Mouse (Mus musculus): ENCODE measurements around the gene BC005537. TPM values are rescaled to one million over a fixed set of nuclear protein-coding genes. Genes with fewer than 3 reads are reported as not detected.

BC005537 gene
- polyA plus RNA-seq, 1 experiment = 28.3 TPM

DNA sequence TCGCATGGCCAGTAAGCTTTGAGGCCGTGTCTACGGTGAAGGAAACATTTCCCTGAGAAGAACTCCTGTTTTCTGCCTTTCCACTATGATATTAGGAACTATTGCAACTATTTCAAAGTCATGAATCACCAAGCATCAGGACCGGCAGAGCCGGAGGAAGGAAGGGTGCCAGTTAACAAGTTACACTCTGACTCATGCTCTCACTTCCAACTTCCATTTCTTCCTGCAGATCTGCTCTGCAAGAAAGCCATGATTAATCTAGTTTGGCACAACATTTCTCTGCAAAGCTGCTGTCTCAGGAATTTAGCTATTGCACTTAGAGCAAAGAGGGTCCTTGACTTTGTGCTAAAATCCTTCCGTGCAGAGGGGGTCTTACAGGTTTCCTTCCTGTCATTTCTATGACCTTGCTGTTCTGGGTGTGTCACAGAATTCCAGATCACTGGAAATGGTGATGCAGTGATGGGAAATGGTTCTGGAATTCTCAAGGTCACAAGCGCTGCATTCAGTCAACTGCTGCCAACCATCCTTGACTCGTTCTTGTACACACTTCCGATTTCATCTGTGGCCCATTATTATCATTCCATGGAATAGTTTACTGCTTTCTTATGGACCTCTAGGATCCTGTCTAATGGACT is 8.9 kb upstream of the BC005537 start:
- H3K79me2 ChIP-seq (ENCODE audit: control insufficient read depth, insufficient read depth) = no peaks in the 10 kb centered on the region
- no peak overlapping the region for H3ac ChIP-seq (ENCODE audit: control insufficient read depth, insufficient read length, low read depth)
- H3K27me3 ChIP-seq (ENCODE audit: control insufficient read depth, insufficient read depth, insufficient read length) = no peaks in the 10 kb centered on the region
- no peaks in the 10 kb centered on the region for H3K36me3 ChIP-seq (ENCODE audit: control insufficient read depth, insufficient read depth)
- no peak overlapping the region for H3K4me3 ChIP-seq (ENCODE audit: insufficient read depth, poor library complexity, severe bottlenecking)
- no peaks in the 10 kb centered on the region for H3K79me3 ChIP-seq (ENCODE audit: low read depth)
- TF ChIP-seq FOSL1 (IDR thresholded peaks at IDR 0.05; ENCODE audit: insufficient read depth, low read length, poor library complexity, severe bottlenecking) = no peak
- no peak for TF ChIP-seq MYOD1 (IDR thresholded peaks at IDR 0.05; ENCODE audit: control insufficient read depth, insufficient read length, low read depth)

- no peak overlapping the region for H3ac ChIP-seq (ENCODE audit: control insufficient read depth, insufficient read length, low read depth)
- TF ChIP-seq USF1 (IDR thresholded peaks at IDR 0.05; ENCODE audit: low read depth) = no peak
- no peak for TF ChIP-seq MAX (IDR thresholded peaks at IDR 0.05)
- H3K4me3 ChIP-seq (ENCODE audit: insufficient read depth, poor library complexity, severe bottlenecking) = no peak overlapping the region
- peaks cover 10% of the 10 kb centered on the region for H3K36me3 ChIP-seq (ENCODE audit: control insufficient read depth, insufficient read depth)
- H3K79me3 ChIP-seq (ENCODE audit: low read depth) = peaks cover 22% of the 10 kb centered on the region
- H3K79me2 ChIP-seq (ENCODE audit: control insufficient read depth, insufficient read depth) = peaks cover 27% of the 10 kb centered on the region
- H3K27me3 ChIP-seq (ENCODE audit: control insufficient read depth, insufficient read depth, insufficient read length) = no peaks in the 10 kb centered on the region
Observed at GRCm38 (mm10) chr13:24798686-24799085, 2.8 kb upstream of the BC005537 start.

DNA sequence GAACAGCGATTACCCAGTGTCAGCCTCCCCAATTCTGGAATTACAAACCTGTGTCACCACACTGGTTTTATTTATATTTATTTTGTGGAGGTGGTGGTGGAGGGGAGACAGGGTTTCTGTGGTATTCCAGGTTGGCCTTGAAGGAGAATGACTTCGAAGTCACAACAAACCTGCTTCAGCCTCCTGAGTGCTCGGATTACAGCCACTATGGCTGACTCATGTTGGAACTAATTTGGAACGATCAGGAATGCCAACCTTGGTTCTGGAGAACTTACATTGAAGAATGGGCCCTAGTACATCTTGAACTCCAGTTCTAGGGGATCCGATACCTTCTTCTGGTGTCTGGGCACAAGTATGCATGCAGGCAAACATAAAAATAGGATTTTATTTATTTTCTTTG is 2.1 kb upstream of the BC005537 start:
- H3ac ChIP-seq (ENCODE audit: control insufficient read depth, insufficient read length, low read depth) = no peak overlapping the region
- H3K79me2 ChIP-seq (ENCODE audit: control insufficient read depth, insufficient read depth) = peaks cover 34% of the 10 kb centered on the region
- peaks cover 29% of the 10 kb centered on the region for H3K79me3 ChIP-seq (ENCODE audit: low read depth)
- H3K27me3 ChIP-seq (ENCODE audit: control insufficient read depth, insufficient read depth, insufficient read length) = no peaks in the 10 kb centered on the region
- TF ChIP-seq CTCF (IDR thresholded peaks at IDR 0.05; ENCODE audit: control insufficient read depth, insufficient read depth, insufficient read length) (no peak), FOSL1 (IDR thresholded peaks at IDR 0.05; ENCODE audit: insufficient read depth, low read length, poor library complexity, severe bottlenecking) (no peak), CEBPB (IDR thresholded peaks at IDR 0.05; ENCODE audit: low read depth) (no peak), MYOD1 (IDR thresholded peaks at IDR 0.05; ENCODE audit: control insufficient read depth, insufficient read length, low read depth) (no peak), MAX (IDR thresholded peaks at IDR 0.05) (no peak), USF1 (IDR thresholded peaks at IDR 0.05; ENCODE audit: low read depth) (no peak), MYOG (IDR thresholded peaks at IDR 0.05; ENCODE audit: control insufficient read depth, extremely low read depth, insufficient read length) (no peak)
- no peak overlapping the region for H3K4me3 ChIP-seq (ENCODE audit: insufficient read depth, poor library complexity, severe bottlenecking)
- H3K36me3 ChIP-seq (ENCODE audit: control insufficient read depth, insufficient read depth) = peaks cover 17% of the 10 kb centered on the region

GRCm38 (mm10) chr13:24799925-24800673 is 1.4 kb upstream of the BC005537 start:
- Histone ChIP-seq H3K36me3 (ENCODE audit: control insufficient read depth, insufficient read depth) (peaks cover 24% of the 10 kb centered on the region), H3K4me3 (ENCODE audit: insufficient read depth, poor library complexity, severe bottlenecking) (peak overlapping the region; percentile 36), H3ac (ENCODE audit: control insufficient read depth, insufficient read length, low read depth) (peak overlapping the region; percentile 65), H3K27me3 (ENCODE audit: control insufficient read depth, insufficient read depth, insufficient read length) (no peaks in the 10 kb centered on the region), H3K79me3 (ENCODE audit: low read depth) (peaks cover 36% of the 10 kb centered on the region), H3K79me2 (ENCODE audit: control insufficient read depth, insufficient read depth) (peaks cover 41% of the 10 kb centered on the region)
- TF ChIP-seq USF1 (IDR thresholded peaks at IDR 0.05; ENCODE audit: low read depth) = no peak
- no peak for TF ChIP-seq MAX (IDR thresholded peaks at IDR 0.05)
- no peak for TF ChIP-seq CEBPB (IDR thresholded peaks at IDR 0.05; ENCODE audit: low read depth)
- no peak for TF ChIP-seq MYOG (IDR thresholded peaks at IDR 0.05; ENCODE audit: control insufficient read depth, extremely low read depth, insufficient read length)
- TF ChIP-seq CTCF (IDR thresholded peaks at IDR 0.05; ENCODE audit: control insufficient read depth, insufficient read depth, insufficient read length) = no peak
- no peak for TF ChIP-seq FOSL1 (IDR thresholded peaks at IDR 0.05; ENCODE audit: insufficient read depth, low read length, poor library complexity, severe bottlenecking)
- no peak for TF ChIP-seq MYOD1 (IDR thresholded peaks at IDR 0.05; ENCODE audit: control insufficient read depth, insufficient read length, low read depth)

DNA sequence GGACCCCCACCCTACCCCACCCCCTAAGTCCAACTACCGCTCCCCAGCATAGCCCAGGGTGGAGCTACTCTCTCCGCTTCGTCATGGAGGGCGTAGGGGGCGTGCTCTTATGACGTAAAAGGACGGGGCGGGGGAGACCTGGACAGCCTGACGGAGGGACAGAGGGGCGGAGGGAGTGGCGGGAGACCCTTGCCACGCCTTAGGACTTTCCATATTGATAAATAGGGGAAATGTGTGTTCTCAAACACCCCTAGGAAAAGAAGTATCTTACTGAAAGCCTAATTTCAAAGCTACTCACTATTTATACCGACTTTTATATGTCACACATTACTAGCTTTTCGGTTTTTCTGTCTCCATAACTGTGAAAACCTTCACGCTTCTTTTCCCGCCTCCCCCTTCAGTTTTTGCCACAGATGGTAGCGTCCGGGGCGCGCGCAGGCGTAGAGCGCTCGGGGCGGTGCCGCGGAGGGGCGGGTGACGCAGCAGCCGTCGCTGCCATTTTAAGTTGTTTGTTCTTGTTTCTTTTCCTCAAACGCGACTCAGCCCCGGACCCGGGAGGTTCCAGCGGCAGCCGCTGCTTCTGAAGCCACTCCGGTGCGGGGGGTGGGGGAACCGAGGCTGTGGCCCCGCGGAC is 666 bp upstream of the BC005537 start:
- peak overlapping the region; percentile 94 for H3K4me3 ChIP-seq (ENCODE audit: insufficient read depth, poor library complexity, severe bottlenecking)
- peaks cover 48% of the 10 kb centered on the region for H3K79me2 ChIP-seq (ENCODE audit: control insufficient read depth, insufficient read depth)
- peaks cover 31% of the 10 kb centered on the region for H3K36me3 ChIP-seq (ENCODE audit: control insufficient read depth, insufficient read depth)
- TF ChIP-seq USF1 (IDR thresholded peaks at IDR 0.05; ENCODE audit: low read depth) = no peak
- no peak for TF ChIP-seq CEBPB (IDR thresholded peaks at IDR 0.05; ENCODE audit: low read depth)
- TF ChIP-seq MAX (IDR thresholded peaks at IDR 0.05) = no peak
- no peak for TF ChIP-seq CTCF (IDR thresholded peaks at IDR 0.05; ENCODE audit: control insufficient read depth, insufficient read depth, insufficient read length)
- no peak for TF ChIP-seq MYOD1 (IDR thresholded peaks at IDR 0.05; ENCODE audit: control insufficient read depth, insufficient read length, low read depth)
- no peak for TF ChIP-seq MYOG (IDR thresholded peaks at IDR 0.05; ENCODE audit: control insufficient read depth, extremely low read depth, insufficient read length)
- no peak for TF ChIP-seq FOSL1 (IDR thresholded peaks at IDR 0.05; ENCODE audit: insufficient read depth, low read length, poor library complexity, severe bottlenecking)
- H3ac ChIP-seq (ENCODE audit: control insufficient read depth, insufficient read length, low read depth) = peak overlapping the region; percentile 96
- H3K27me3 ChIP-seq (ENCODE audit: control insufficient read depth, insufficient read depth, insufficient read length) = no peaks in the 10 kb centered on the region
- peaks cover 42% of the 10 kb centered on the region for H3K79me3 ChIP-seq (ENCODE audit: low read depth)
